Mouse (Mus musculus) heart, adult 11 months (tissue): Measurements from ENCODE around the gene Ecsit.

Experiments
- DNase-seq: peaks from one replicate; pipeline ENCODE4 v3.0.0; 2022

The Ecsit gene

GRCm38 (mm10) chr9:22050351-22050889 lies 34.8 kb downstream of the Ecsit start:
- DNase-seq = peak; percentile 92

GRCm38 (mm10) chr9:22049721-22050270 lies 35.4 kb downstream of the Ecsit start:
- DNase-seq = no peak

- peak; percentile 90 for DNase-seq
These were observed 35.9 kb downstream of the Ecsit start for GRCm38 (mm10) chr9:22049315-22049714.

- DNase-seq = no peak
These were observed 37.9 kb downstream of the Ecsit start for GRCm38 (mm10) chr9:22047329-22047728.

GRCm38 (mm10) chr9:22041832-22042231 lies 43.4 kb downstream of the Ecsit start:
- DNase-seq = no peak

- DNase-seq = no peak
These were observed 47.4 kb downstream of the Ecsit start for GRCm38 (mm10) chr9:22037826-22038225.

- DNase-seq = no peak
These were observed 49.8 kb downstream of the Ecsit start for GRCm38 (mm10) chr9:22035300-22036044.

GRCm38 (mm10) chr9:22030386-22030785 lies 54.9 kb downstream of the Ecsit start:
- DNase-seq = no peak

- no peak for DNase-seq
These were observed 56.8 kb downstream of the Ecsit start for GRCm38 (mm10) chr9:22028467-22028866.

GRCm38 (mm10) chr9:22024592-22024991 lies 60.6 kb downstream of the Ecsit start:
- DNase-seq = no peak
